Mouse (Mus musculus) liver, adult 2 months (tissue): Measurements from ENCODE around the gene Prr3.

Experiments used
- CTCF ChIP-seq: fragments of 200-500 bp; IDR thresholded peaks from 2 replicates; pipeline ENCODE4 v1.5.1; 2011; ENCODE audit warnings: low read depth, low read length, control low read depth
- POLR2A ChIP-seq: fragments of 200-500 bp; IDR thresholded peaks from 2 replicates; pipeline ENCODE4 v1.6.1; 2011; ENCODE audit warnings: low read length, control low read depth; ENCODE audit not compliant: insufficient read depth; ENCODE audit errors: extremely low read depth

- peak; percentile 88 for TF ChIP-seq CTCF
- no peak for TF ChIP-seq POLR2A
Observed at GRCm38 (mm10) chr17:35996949-35997348, 16.9 kb upstream of the Prr3 start.
